Mouse (Mus musculus): ENCODE results near the gene Tnfrsf19. TPM values are rescaled to one million over a fixed set of nuclear protein-coding genes. Genes with fewer than 3 reads are reported as not detected.

The Tnfrsf19 gene
- polyA plus RNA-seq, 1 experiment = not detected

- no peak overlapping the region for H3K4me3 ChIP-seq (ENCODE audit: insufficient read depth, low read depth, low read length)
- TF ChIP-seq CTCF (IDR thresholded peaks at IDR 0.05; ENCODE audit: insufficient read depth, low read depth, low read length) (no peak), POLR2A (IDR thresholded peaks at IDR 0.05; ENCODE audit: insufficient read depth, low read depth, low read length) (no peak)
- 92% methylated on average over 7 of the region's 7 CpGs for WGBS
- no peak overlapping the region for H3K27ac ChIP-seq (ENCODE audit: insufficient read depth, low read depth, low read length)
- H3K4me1 ChIP-seq (ENCODE audit: control insufficient read depth, insufficient read depth, low read length) = no peaks in the 10 kb centered on the region
Observed at GRCm38 (mm10) chr14:60964016-60964810, 82.1 kb downstream of the Tnfrsf19 start.

GRCm38 (mm10) chr14:60957611-60958157 lies 88.6 kb downstream of the Tnfrsf19 start:
- H3K4me3 ChIP-seq (ENCODE audit: insufficient read depth, low read depth, low read length) = no peak overlapping the region
- H3K4me1 ChIP-seq (ENCODE audit: control insufficient read depth, insufficient read depth, low read length) = no peaks in the 10 kb centered on the region
- no peak overlapping the region for H3K27ac ChIP-seq (ENCODE audit: insufficient read depth, low read depth, low read length)
- no peak for TF ChIP-seq CTCF (IDR thresholded peaks at IDR 0.05; ENCODE audit: insufficient read depth, low read depth, low read length)
- no peak for TF ChIP-seq POLR2A (IDR thresholded peaks at IDR 0.05; ENCODE audit: insufficient read depth, low read depth, low read length)

GRCm38 (mm10) chr14:60937481-60938039 lies 108.7 kb downstream of the Tnfrsf19 start:
- TF ChIP-seq POLR2A (IDR thresholded peaks at IDR 0.05; ENCODE audit: insufficient read depth, low read depth, low read length) (no peak), CTCF (IDR thresholded peaks at IDR 0.05; ENCODE audit: insufficient read depth, low read depth, low read length) (no peak)
- H3K4me1 ChIP-seq (ENCODE audit: control insufficient read depth, insufficient read depth, low read length) = no peaks in the 10 kb centered on the region
- H3K27ac ChIP-seq (ENCODE audit: insufficient read depth, low read depth, low read length) = no peak overlapping the region
- WGBS = 97% methylated on average over 4 of the region's 4 CpGs
- no peak overlapping the region for H3K4me3 ChIP-seq (ENCODE audit: insufficient read depth, low read depth, low read length)

GRCm38 (mm10) chr14:60935705-60936104 lies 110.6 kb downstream of the Tnfrsf19 start:
- Histone ChIP-seq H3K27ac (ENCODE audit: insufficient read depth, low read depth, low read length) (no peak overlapping the region), H3K4me1 (ENCODE audit: control insufficient read depth, insufficient read depth, low read length) (no peaks in the 10 kb centered on the region), H3K4me3 (ENCODE audit: insufficient read depth, low read depth, low read length) (no peak overlapping the region)
- no peak for TF ChIP-seq POLR2A (IDR thresholded peaks at IDR 0.05; ENCODE audit: insufficient read depth, low read depth, low read length)
- TF ChIP-seq CTCF (IDR thresholded peaks at IDR 0.05; ENCODE audit: insufficient read depth, low read depth, low read length) = no peak
- WGBS = 82% methylated on average over 5 of the region's 5 CpGs

GRCm38 (mm10) chr14:60926011-60926410 lies 120.3 kb downstream of the Tnfrsf19 start:
- WGBS = 88% methylated on average over 1 of the region's 1 CpGs
- H3K27ac ChIP-seq (ENCODE audit: insufficient read depth, low read depth, low read length) = no peak overlapping the region
- H3K4me3 ChIP-seq (ENCODE audit: insufficient read depth, low read depth, low read length) = no peak overlapping the region
- TF ChIP-seq POLR2A (IDR thresholded peaks at IDR 0.05; ENCODE audit: insufficient read depth, low read depth, low read length) = no peak
- no peak for TF ChIP-seq CTCF (IDR thresholded peaks at IDR 0.05; ENCODE audit: insufficient read depth, low read depth, low read length)
- H3K4me1 ChIP-seq (ENCODE audit: control insufficient read depth, insufficient read depth, low read length) = no peaks in the 10 kb centered on the region

GRCm38 (mm10) chr14:60916661-60917060 lies 129.6 kb downstream of the Tnfrsf19 start:
- H3K4me1 ChIP-seq (ENCODE audit: control insufficient read depth, insufficient read depth, low read length) = no peaks in the 10 kb centered on the region
- no peak overlapping the region for H3K4me3 ChIP-seq (ENCODE audit: insufficient read depth, low read depth, low read length)
- no peak for TF ChIP-seq CTCF (IDR thresholded peaks at IDR 0.05; ENCODE audit: insufficient read depth, low read depth, low read length)
- no peak for TF ChIP-seq POLR2A (IDR thresholded peaks at IDR 0.05; ENCODE audit: insufficient read depth, low read depth, low read length)
- 63% methylated on average over 4 of the region's 4 CpGs for WGBS
- no peak overlapping the region for H3K27ac ChIP-seq (ENCODE audit: insufficient read depth, low read depth, low read length)

Other genes with a start within 250 kb of the Tnfrsf19 start
- gene Sacs, start 92.0 kb upstream of the Tnfrsf19 start, polyA plus RNA-seq (2012; ENCODE audit: insufficient read depth, insufficient read length, low replicate concordance, missing spikeins) = 64.4 TPM in 1 of 2 replicates, not detected in the other
- gene Sgcg, start 212.0 kb upstream of the Tnfrsf19 start, polyA plus RNA-seq (2012; ENCODE audit: insufficient read depth, insufficient read length, low replicate concordance, missing spikeins) = not detected in 2 replicates